Mouse (Mus musculus) midbrain, embryonic 11.5 days (tissue): ENCODE data around the gene Syncrip. TPM values are rescaled to one million over a fixed set of nuclear protein-coding genes. Genes with fewer than 3 reads are reported as not detected.

Source experiments
- ATAC-seq: fragments of 200-750 bp; cut with Nextera tagmentation; 2 replicates; pipeline ENCODE4 v1.8.0; 2017; ENCODE audit warnings: moderate TSS enrichment, moderate library complexity; ENCODE audit not compliant: low FRiP score
- DNase-seq: peaks from one replicate; pipeline ENCODE4 v3.0.0; 2015; ENCODE audit warnings: low spot score; ENCODE audit errors: missing footprints
- H3K27ac ChIP-seq: fragments of 300-500 bp; sonication (generic); 2 replicates; pipeline ENCODE4 v1.5.1; 2014; ENCODE audit warnings: low read depth, low read length
- H3K27me3 ChIP-seq: fragments of 300-500 bp; sonication (generic); 2 replicates; pipeline ENCODE4 v1.6.1; 2014; ENCODE audit warnings: mild to moderate bottlenecking, low read length, moderate library complexity, mixed read lengths; ENCODE audit not compliant: control insufficient read depth, insufficient read depth
- H3K36me3 ChIP-seq: fragments of 300-500 bp; sonication (generic); 2 replicates; pipeline ENCODE4 v1.6.1; 2014; ENCODE audit warnings: mild to moderate bottlenecking, low read length, moderate library complexity, mixed read lengths; ENCODE audit not compliant: control insufficient read depth, insufficient read depth
- H3K4me1 ChIP-seq: fragments of 300-500 bp; sonication (generic); 2 replicates; pipeline ENCODE4 v1.6.1; 2014; ENCODE audit warnings: low read length; ENCODE audit not compliant: control insufficient read depth, insufficient read depth
- H3K4me2 ChIP-seq: fragments of 300-500 bp; sonication (generic); 2 replicates; pipeline ENCODE4 v1.6.1; 2014; ENCODE audit warnings: mild to moderate bottlenecking, moderate library complexity
- H3K4me3 ChIP-seq: fragments of 300-500 bp; sonication (generic); 2 replicates; pipeline ENCODE4 v1.5.1; 2014; ENCODE audit warnings: low read depth, low read length
- H3K9ac ChIP-seq: fragments of 300-500 bp; sonication (generic); 2 replicates; pipeline ENCODE4 v1.6.1; 2014; ENCODE audit warnings: low read length
- H3K9me3 ChIP-seq: fragments of 300-500 bp; sonication (generic); 2 replicates; pipeline ENCODE4 v1.6.1; 2016; ENCODE audit warnings: low read length; ENCODE audit not compliant: control insufficient read depth
- WGBS: fragments of 180-500 bp; shearing (Covaris S2); extraction: QIAGEN DNeasy Blood & Tissue Kit; methylation state at CpG from one replicate; pipeline ENCODE4 v1.1.7; 2014; 5-methylcytosine and 5-hydroxymethylcytosine counted together
- polyA plus RNA-seq: library from polyadenylated mRNA; unstranded; fragments of >200 nt; fragmentation: Nextera tagmentation; extraction: Ambion mirVana; gene quantifications from 2 replicates; pipeline ENCODE4 v1.2.1, GENCODE M21; 2014

Gene Syncrip
- polyA plus RNA-seq, 1 experiment from 2014 or later: 132 TPM

- DNase-seq (no peak), ATAC-seq (no peak)
- WGBS: 90% methylated on average over 6 of the region's 6 CpGs
- H3K36me3 ChIP-seq: no peaks in the 10 kb centered on the region
- H3K9ac ChIP-seq: no peak overlapping the region
- no peak overlapping the region for H3K4me3 ChIP-seq
- no peaks in the 10 kb centered on the region for H3K27me3 ChIP-seq
- no peaks in the 10 kb centered on the region for H3K9me3 ChIP-seq
- H3K4me1 ChIP-seq: no peaks in the 10 kb centered on the region
- H3K27ac ChIP-seq: no peak overlapping the region
- H3K4me2 ChIP-seq: no peak overlapping the region
Observed at GRCm38 (mm10) chr9:88404515-88404914, 77.9 kb downstream of the Syncrip start.

GRCm38 (mm10) chr9:88404088-88404487, 78.3 kb downstream of the Syncrip start:
- Histone ChIP-seq H3K27me3 (no peaks in the 10 kb centered on the region), H3K9me3 (no peaks in the 10 kb centered on the region), H3K9ac (no peak overlapping the region), H3K36me3 (no peaks in the 10 kb centered on the region), H3K27ac (no peak overlapping the region), H3K4me1 (no peaks in the 10 kb centered on the region), H3K4me3 (no peak overlapping the region), H3K4me2 (no peak overlapping the region)
- WGBS: 79% methylated on average over 10 of the region's 10 CpGs
- ATAC-seq (no peak), DNase-seq (no peak)

GRCm38 (mm10) chr9:88398461-88398860, 83.9 kb downstream of the Syncrip start:
- Histone ChIP-seq H3K4me1 (no peaks in the 10 kb centered on the region), H3K27me3 (no peaks in the 10 kb centered on the region), H3K36me3 (no peaks in the 10 kb centered on the region), H3K9me3 (no peaks in the 10 kb centered on the region), H3K4me2 (no peak overlapping the region), H3K27ac (no peak overlapping the region), H3K9ac (no peak overlapping the region), H3K4me3 (no peak overlapping the region)
- ATAC-seq (no peak), DNase-seq (no peak)
- WGBS: 95% methylated on average over 1 of the region's 1 CpGs

Other genes with a start within 250 kb of the Syncrip start
- 0.65 and 0.93 TPM in 2 replicates for gene Nt5e, start 155.4 kb downstream of the Syncrip start, polyA plus RNA-seq
- 22.8 and 23.9 TPM in 2 replicates for gene Snx14, start 43.6 kb downstream of the Syncrip start, polyA plus RNA-seq
- gene Gm20537, start 26.0 kb downstream of the Syncrip start, polyA plus RNA-seq: 0.40 and 0.52 TPM in 2 replicates
- 7.6 and 9.6 TPM in 2 replicates for gene Zfp949, start 65.4 kb upstream of the Syncrip start, polyA plus RNA-seq
- not detected in 2 replicates for gene Trim43a, start 98.3 kb upstream of the Syncrip start, polyA plus RNA-seq
- gene Mthfsl, start 237.7 kb upstream of the Syncrip start, polyA plus RNA-seq: 21.8 and 26.6 TPM in 2 replicates
- not detected in 2 replicates for gene Bcl2a1d, start 249.3 kb upstream of the Syncrip start, polyA plus RNA-seq